Mouse (Mus musculus): ENCODE measurements around the gene Rbl1.

- no peak for TF ChIP-seq CTCF (conservative IDR thresholded peaks at IDR 0.05; ENCODE audit: insufficient read depth, insufficient read length, low read depth, low read length)
- TF ChIP-seq POLR2A (IDR thresholded peaks at IDR 0.05; ENCODE audit: low read depth, low read length): no peak
Observed at GRCm38 (mm10) chr2:157211731-157212130, 7.4 kb upstream of the Rbl1 start.

Data from kidney, adult 2 months (tissue).